Mouse (Mus musculus) forebrain, embryonic 12.5 days (tissue): Measurements from ENCODE around the gene Zhx3. TPM values are rescaled to one million over a fixed set of nuclear protein-coding genes. Genes with fewer than 3 reads are reported as not detected.

Source experiments
- ATAC-seq: fragments of 200-750 bp; cut with Nextera tagmentation; 2 replicates; pipeline ENCODE4 v1.8.0; 2017; ENCODE audit warnings: moderate TSS enrichment; ENCODE audit not compliant: low FRiP score
- H3K27ac ChIP-seq: fragments of 300-500 bp; sonication (generic); 2 replicates; pipeline ENCODE4 v1.5.1; 2016; ENCODE audit warnings: mild to moderate bottlenecking
- H3K27me3 ChIP-seq: fragments of 300-500 bp; sonication (generic); 2 replicates; pipeline ENCODE4 v1.6.1; 2016; ENCODE audit warnings: mild to moderate bottlenecking
- H3K36me3 ChIP-seq: fragments of 300-500 bp; sonication (generic); replicated peaks from 2 replicates; pipeline ENCODE4 v1.6.1; 2016; ENCODE audit warnings: mild to moderate bottlenecking
- H3K4me1 ChIP-seq: fragments of 300-500 bp; sonication (generic); 2 replicates; pipeline ENCODE4 v1.6.1; 2016
- H3K4me2 ChIP-seq: fragments of 300-500 bp; sonication (generic); 2 replicates; pipeline ENCODE4 v1.6.1; 2016; ENCODE audit warnings: mild to moderate bottlenecking, moderate library complexity
- H3K4me3 ChIP-seq: fragments of 300-500 bp; sonication (generic); replicated peaks from 2 replicates; pipeline ENCODE4 v1.5.1; 2016; ENCODE audit warnings: mild to moderate bottlenecking
- H3K9ac ChIP-seq: fragments of 300-500 bp; sonication (generic); 2 replicates; pipeline ENCODE4 v1.6.1; 2016; ENCODE audit warnings: mild to moderate bottlenecking
- H3K9me3 ChIP-seq: fragments of 300-500 bp; sonication (generic); 2 replicates; pipeline ENCODE4 v1.6.1; 2016
- WGBS: fragments of 180-500 bp; shearing (Covaris S2); methylation state at CpG from one replicate; pipeline ENCODE4 v1.1.7; 2016; 5-methylcytosine and 5-hydroxymethylcytosine counted together
- polyA plus RNA-seq: library from polyadenylated mRNA; unstranded; fragments of >200 nt; fragmentation: Nextera tagmentation; extraction: Ambion mirVana; gene quantifications from 2 replicates; pipeline ENCODE4 v1.2.1, GENCODE M21; 2016

Zhx3 gene
- 16.0 and 16.5 TPM in 2 replicates for polyA plus RNA-seq

DNA sequence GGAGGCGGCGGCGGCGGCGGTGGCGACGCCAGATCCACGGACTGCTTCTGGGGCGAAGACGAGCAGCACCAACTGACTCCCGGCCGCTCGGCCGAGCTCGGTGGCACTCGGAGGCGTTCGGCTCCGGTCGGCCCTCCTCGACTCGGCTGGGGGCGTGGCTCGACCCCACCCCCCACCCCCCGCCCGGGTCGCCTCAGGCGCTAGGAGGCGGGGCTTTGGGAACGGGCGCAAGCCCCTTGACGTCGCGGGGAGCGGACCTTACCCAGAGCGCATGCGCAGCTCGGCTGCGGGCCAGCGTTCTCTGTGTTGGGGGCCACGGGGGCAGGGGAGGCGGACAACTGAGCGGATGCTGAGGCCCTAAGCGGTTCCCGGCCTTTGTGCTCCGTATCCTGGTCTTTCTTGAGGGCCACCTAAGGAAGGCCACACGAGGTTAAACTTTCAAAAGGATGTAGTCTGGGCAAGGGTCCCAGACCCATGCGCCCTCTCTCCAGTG, at the start of gene Zhx3:
TSS of gene Zhx3 (minus strand) at position 109 of the 493 bp plus-strand sequence.
- H3K36me3 ChIP-seq = no peaks in the 10 kb centered on the region
- H3K4me2 ChIP-seq = peak within 1 kb of the TSS; percentile 83
- peak; percentile 97 for ATAC-seq
- H3K27me3 ChIP-seq = no peaks in the 10 kb centered on the region
- H3K4me1 ChIP-seq = peaks cover 9% of the 10 kb centered on the region; the same call in 1 of the 2 replicates
- H3K9me3 ChIP-seq = 0 out of 2 replicates have a peak, but pooled peaks cover 5% of the 10 kb centered on the region
- H3K4me3 ChIP-seq = peak within 1 kb of the TSS; percentile 75
- peak within 1 kb of the TSS; percentile 88 for H3K9ac ChIP-seq
- under 1% methylated on average over 34 of the region's 48 CpGs for WGBS
- H3K27ac ChIP-seq = peak within 1 kb of the TSS; percentile 98

DNA sequence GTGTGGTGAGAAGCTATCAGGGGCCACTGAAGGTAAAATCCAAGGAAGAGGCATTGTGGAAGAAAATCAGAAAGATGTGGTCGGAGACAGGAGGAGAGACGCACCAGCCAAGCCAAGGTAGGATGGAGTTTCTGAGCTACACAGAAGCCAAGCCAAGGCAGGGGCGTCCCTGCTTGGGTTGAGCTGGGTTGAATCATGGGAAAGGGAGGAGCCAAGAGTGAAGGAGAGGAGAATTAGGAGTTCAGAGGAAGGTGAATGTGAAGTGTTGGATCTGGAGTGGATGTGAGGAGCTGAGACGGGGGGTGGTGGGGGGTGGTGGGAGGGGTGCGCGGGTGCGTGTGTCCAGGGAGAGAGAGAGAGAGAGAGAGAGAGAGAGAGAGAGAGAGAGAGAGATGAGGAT, 48.5 kb upstream of the Zhx3 start:
- no peaks in the 10 kb centered on the region for H3K9me3 ChIP-seq
- H3K9ac ChIP-seq = no peak overlapping the region
- H3K36me3 ChIP-seq = no peaks in the 10 kb centered on the region
- no peak for ATAC-seq
- no peaks in the 10 kb centered on the region for H3K27me3 ChIP-seq
- no peak overlapping the region for H3K4me3 ChIP-seq
- WGBS = 74% methylated on average over 6 of the region's 7 CpGs
- H3K27ac ChIP-seq = no peak overlapping the region
- H3K4me2 ChIP-seq = no peak overlapping the region
- peaks cover 24% of the 10 kb centered on the region for H3K4me1 ChIP-seq

GRCm38 (mm10) chr2:160918930-160919215, 46.1 kb upstream of the Zhx3 start:
- Histone ChIP-seq H3K4me3 (no peak overlapping the region), H3K27ac (0 out of 2 replicates have a peak overlapping the region, but pooled peaks have one; percentile 26), H3K4me1 (peaks cover 24% of the 10 kb centered on the region), H3K9ac (0 out of 2 replicates have a peak overlapping the region, but pooled peaks have one; percentile 7), H3K36me3 (no peaks in the 10 kb centered on the region), H3K27me3 (peaks cover 21% of the 10 kb centered on the region), H3K4me2 (no peak overlapping the region), H3K9me3 (no peaks in the 10 kb centered on the region)
- no peak for ATAC-seq
- 74% methylated on average over 2 of the region's 2 CpGs for WGBS

DNA sequence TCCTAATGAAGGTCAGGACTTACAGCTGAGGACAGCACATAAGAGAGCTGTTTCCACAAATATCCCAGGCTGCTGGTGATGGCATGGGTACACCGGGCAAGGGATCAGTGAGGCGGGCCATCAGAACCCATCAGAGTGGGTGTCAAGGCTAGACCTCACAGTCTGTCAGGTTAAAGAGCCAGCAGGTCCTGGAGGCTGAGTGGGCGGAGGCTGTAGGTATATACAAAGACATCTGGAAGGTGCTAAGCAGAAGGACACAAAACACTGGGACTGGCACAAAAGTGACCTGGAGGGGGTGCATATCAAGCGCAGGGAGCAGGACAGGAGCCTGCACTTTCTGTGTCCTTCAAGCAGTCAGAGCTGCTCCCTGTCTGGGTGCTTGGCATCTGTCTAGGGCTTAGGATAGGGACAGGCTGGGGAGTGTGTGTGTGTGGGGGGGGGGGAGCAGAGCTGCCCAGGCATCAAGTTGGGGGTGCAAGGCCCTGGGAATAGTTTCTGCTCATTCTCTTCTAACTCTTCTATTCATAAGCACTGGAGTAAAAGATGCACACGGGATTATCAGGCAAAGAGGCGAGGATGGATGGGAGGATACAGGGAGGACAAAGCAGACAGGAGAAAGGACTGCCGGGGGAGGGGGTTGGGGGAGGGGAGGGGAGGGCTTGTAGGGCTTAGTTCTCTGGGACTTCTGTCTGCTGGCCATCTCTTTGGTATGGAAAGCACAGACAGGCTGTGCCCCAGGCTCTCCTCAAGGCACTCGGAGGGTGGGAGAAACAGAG, 45.5 kb upstream of the Zhx3 start:
- H3K36me3 ChIP-seq = no peaks in the 10 kb centered on the region
- no peak overlapping the region for H3K4me3 ChIP-seq
- H3K9ac ChIP-seq = 0 out of 2 replicates have a peak overlapping the region, but pooled peaks have one; percentile 7
- 43% methylated on average over 8 of the region's 8 CpGs for WGBS
- peak; percentile 56 for ATAC-seq
- H3K4me1 ChIP-seq = peaks cover 24% of the 10 kb centered on the region
- no peak overlapping the region for H3K4me2 ChIP-seq
- H3K27me3 ChIP-seq = peaks cover 25% of the 10 kb centered on the region
- no peaks in the 10 kb centered on the region for H3K9me3 ChIP-seq
- 0 out of 2 replicates have a peak overlapping the region, but pooled peaks have one; percentile 26 for H3K27ac ChIP-seq

DNA sequence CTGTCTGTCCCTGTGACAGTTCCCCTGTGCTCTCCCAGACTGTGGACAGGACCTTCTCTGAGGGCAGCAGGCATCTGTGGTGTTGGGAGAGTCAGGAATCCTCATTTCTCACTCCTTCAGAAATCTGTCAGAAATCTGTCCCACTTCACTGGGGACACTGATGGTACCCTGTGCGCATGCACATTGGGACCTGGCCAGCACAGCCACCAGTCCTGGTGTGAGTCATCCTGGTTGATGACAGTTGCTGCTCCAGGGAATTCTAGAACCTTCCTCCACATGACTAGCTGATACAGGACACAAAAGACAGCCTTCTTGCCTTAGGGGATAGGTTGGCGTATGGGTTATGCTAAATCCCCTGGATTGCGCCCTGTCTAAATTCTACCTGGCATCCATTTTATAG, 44.5 kb upstream of the Zhx3 start:
- Histone ChIP-seq H3K4me1 (peaks cover 29% of the 10 kb centered on the region), H3K27ac (no peak overlapping the region), H3K36me3 (no peaks in the 10 kb centered on the region), H3K9me3 (no peaks in the 10 kb centered on the region), H3K27me3 (peaks cover 35% of the 10 kb centered on the region), H3K9ac (no peak overlapping the region), H3K4me3 (no peak overlapping the region), H3K4me2 (no peak overlapping the region)
- 92% methylated on average over 3 of the region's 3 CpGs for WGBS
- no peak for ATAC-seq

DNA sequence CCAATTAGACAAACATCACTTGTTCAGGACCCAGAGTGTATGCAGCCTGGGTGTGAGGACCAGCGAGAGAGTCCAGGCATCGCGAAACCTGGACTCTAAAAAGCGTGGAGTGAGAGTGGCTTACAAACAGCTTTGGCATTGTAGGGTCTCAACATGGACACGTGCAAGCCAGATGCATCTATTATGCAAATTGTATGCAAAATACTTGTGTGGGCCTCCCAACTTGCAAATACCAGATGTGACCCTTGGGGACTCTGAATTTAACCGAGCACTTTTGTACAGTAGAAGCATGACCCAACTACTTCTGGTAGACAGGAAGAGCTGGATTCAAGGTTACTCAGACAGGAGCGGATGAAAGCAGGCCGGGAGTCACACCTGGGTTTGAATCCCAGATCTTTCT, 43.9 kb upstream of the Zhx3 start:
- no peak for ATAC-seq

DNA sequence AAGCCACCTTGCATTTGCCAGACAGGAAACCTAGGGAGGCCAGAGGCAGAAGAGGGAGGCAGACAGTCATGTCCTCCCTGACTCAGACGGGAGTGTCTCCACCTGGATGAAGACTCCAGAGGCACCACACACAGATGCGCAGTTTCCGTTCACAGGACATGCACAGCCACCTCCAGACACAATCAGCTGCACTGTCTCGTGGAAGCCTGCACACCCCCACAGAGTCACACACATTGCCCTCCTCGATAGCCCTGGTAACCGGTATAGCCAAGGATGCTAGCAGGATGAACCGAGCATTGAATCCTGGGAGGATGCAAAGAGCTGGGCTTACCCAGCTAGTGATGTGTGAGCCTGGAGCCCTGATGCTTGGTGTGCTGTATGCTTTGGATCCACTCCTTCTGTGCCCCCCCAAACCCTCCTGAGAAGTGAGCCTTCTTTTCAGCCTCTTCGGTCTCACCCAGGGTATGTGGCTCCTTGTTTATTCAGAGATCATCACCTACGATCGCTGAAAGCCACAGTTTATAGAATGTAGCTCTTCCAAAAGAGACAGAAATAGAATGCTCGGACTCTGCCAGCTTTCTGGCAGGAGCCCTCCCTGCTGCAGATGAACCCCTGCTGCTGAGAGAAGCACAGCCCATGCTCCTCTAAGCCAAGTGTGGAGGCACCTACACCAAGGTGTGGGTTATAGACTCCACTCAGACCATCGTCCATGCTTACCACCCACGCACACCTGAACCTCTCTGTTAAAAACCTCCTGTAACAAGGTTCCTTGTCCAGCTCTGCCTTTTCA, 43.2 kb upstream of the Zhx3 start:
- H3K36me3 ChIP-seq = no peaks in the 10 kb centered on the region
- no peak for ATAC-seq
- H3K27me3 ChIP-seq = peaks cover 48% of the 10 kb centered on the region
- H3K4me2 ChIP-seq = no peak overlapping the region
- H3K4me3 ChIP-seq = no peak overlapping the region
- no peak overlapping the region for H3K9ac ChIP-seq
- peaks cover 39% of the 10 kb centered on the region for H3K4me1 ChIP-seq
- no peak overlapping the region for H3K27ac ChIP-seq
- H3K9me3 ChIP-seq = no peaks in the 10 kb centered on the region
- 88% methylated on average over 13 of the region's 13 CpGs for WGBS

More for the DNA sequence above, 43.9 kb upstream of the Zhx3 start:
- no peak overlapping the region for H3K4me3 ChIP-seq
- no peaks in the 10 kb centered on the region for H3K36me3 ChIP-seq
- H3K27me3 ChIP-seq = peaks cover 41% of the 10 kb centered on the region
- H3K4me1 ChIP-seq = peaks cover 35% of the 10 kb centered on the region
- no peaks in the 10 kb centered on the region for H3K9me3 ChIP-seq
- H3K9ac ChIP-seq = no peak overlapping the region
- no peak overlapping the region for H3K27ac ChIP-seq
- 65% methylated on average over 8 of the region's 8 CpGs for WGBS
- no peak overlapping the region for H3K4me2 ChIP-seq

DNA sequence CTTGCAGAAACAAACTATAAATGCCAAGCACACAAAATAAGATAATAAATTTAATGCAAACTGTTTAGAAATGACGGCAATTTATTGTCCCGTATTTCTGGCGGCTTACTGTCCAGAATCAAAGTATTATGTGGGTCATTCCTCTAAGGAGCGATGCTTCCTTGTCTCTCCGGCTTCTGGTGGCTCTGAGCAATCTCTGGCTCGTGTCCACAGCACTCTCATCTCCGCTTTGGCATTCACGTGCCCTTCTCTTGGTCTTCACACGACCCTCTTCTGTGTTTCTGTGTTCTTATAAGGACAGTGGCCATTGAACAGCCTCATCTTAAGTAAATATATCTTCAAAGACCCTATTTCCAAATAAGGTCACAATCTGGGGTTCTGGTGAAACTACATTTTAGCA, 41.9 kb upstream of the Zhx3 start:
- peaks cover 62% of the 10 kb centered on the region for H3K27me3 ChIP-seq
- no peak overlapping the region for H3K4me3 ChIP-seq
- ATAC-seq = no peak
- H3K9ac ChIP-seq = no peak overlapping the region
- H3K27ac ChIP-seq = no peak overlapping the region
- no peaks in the 10 kb centered on the region for H3K9me3 ChIP-seq
- H3K4me1 ChIP-seq = peaks cover 39% of the 10 kb centered on the region
- H3K4me2 ChIP-seq = no peak overlapping the region
- WGBS = 89% methylated on average over 9 of the region's 9 CpGs
- no peaks in the 10 kb centered on the region for H3K36me3 ChIP-seq

DNA sequence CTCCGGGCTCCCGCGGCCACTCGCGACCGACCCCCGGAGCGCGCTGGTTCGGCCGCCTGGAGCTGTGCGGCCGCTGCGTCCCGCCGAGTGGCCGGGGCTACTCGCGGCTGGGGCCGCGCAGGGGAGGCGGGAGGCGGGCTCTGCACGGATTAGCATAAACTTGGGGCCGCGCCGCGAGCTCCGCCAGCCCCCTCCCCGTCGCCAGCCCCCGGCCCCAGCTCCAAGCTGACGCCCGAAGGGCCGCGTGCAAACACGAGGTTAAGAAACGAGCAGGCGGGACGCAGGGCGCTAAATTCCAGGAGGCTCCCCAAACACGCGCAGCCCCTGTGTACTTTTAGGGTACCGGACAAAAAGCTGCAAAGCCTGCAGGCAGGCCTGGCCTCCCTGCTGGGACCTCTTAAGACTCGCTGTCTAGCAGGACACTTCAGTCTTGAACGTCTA, 39.5 kb upstream of the Zhx3 start, which contains the start of gene Emilin3:
TSS of gene Emilin3 (minus strand) at position 98 of the 441 bp plus-strand sequence.
- H3K36me3 ChIP-seq = no peaks in the 10 kb centered on the region
- peak within 1 kb of the TSS; percentile 93 for H3K4me2 ChIP-seq
- WGBS = 1% methylated on average over 36 of the region's 46 CpGs
- no peak within 1 kb of the TSS for H3K27ac ChIP-seq
- H3K4me3 ChIP-seq = peak within 1 kb of the TSS; percentile 56
- peaks cover 25% of the 10 kb centered on the region for H3K4me1 ChIP-seq
- peak; percentile 70 for ATAC-seq
- peaks cover 72% of the 10 kb centered on the region for H3K27me3 ChIP-seq
- peak within 1 kb of the TSS; percentile 61 for H3K9ac ChIP-seq
- no peaks in the 10 kb centered on the region for H3K9me3 ChIP-seq

- Histone ChIP-seq H3K27ac (no peak overlapping the region), H3K9me3 (no peaks in the 10 kb centered on the region), H3K9ac (peak overlapping the region; percentile 61), H3K36me3 (no peaks in the 10 kb centered on the region), H3K4me1 (peaks cover 19% of the 10 kb centered on the region), H3K27me3 (peaks cover 72% of the 10 kb centered on the region), H3K4me3 (peak overlapping the region; percentile 56), H3K4me2 (peak overlapping the region; percentile 93)
- ATAC-seq = peak; percentile 70
- WGBS = 1% methylated on average over 63 of the region's 64 CpGs
Observed at GRCm38 (mm10) chr2:160911558-160912201, 38.9 kb upstream of the Zhx3 start.

GRCm38 (mm10) chr2:160910633-160911032, 37.8 kb upstream of the Zhx3 start:
- Histone ChIP-seq H3K27me3 (peaks cover 67% of the 10 kb centered on the region), H3K4me1 (peaks cover 15% of the 10 kb centered on the region), H3K4me2 (no peak overlapping the region), H3K4me3 (no peak overlapping the region), H3K9me3 (no peaks in the 10 kb centered on the region), H3K9ac (no peak overlapping the region), H3K27ac (no peak overlapping the region), H3K36me3 (no peaks in the 10 kb centered on the region)
- no peak for ATAC-seq
- 89% methylated on average over 5 of the region's 5 CpGs for WGBS

DNA sequence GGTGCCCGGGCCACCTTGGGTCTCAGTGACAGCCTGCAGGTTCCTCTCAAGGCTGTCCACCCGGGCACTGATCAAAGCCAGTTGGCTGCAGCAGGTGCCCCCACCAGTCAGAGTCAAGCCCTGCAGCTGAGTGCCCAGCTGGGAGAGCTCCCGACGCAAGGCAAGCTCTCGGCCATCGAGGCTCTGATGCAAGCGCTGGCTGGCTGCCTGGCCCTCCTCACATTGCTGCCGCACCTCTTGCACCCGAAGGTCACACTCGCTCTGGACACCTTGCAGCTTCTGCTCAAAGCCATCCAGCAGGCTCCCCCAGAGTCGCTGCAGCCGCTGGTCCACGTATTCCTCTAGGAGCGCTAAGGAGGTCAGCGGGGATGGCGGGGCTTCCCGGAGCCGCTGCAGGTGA, 35.8 kb upstream of the Zhx3 start:
- no peak for ATAC-seq
- Histone ChIP-seq H3K36me3 (no peaks in the 10 kb centered on the region), H3K9ac (no peak overlapping the region), H3K27ac (no peak overlapping the region), H3K27me3 (peaks cover 49% of the 10 kb centered on the region), H3K4me2 (no peak overlapping the region), H3K4me1 (peaks cover 15% of the 10 kb centered on the region), H3K4me3 (no peak overlapping the region), H3K9me3 (no peaks in the 10 kb centered on the region)
- WGBS = 60% methylated on average over 18 of the region's 18 CpGs
